Mouse (Mus musculus) cerebellum, postnatal 14 days (tissue): ENCODE measurements at regions not wholly inside any gene's neighbourhood (a gene's known extent, or its start where the extent isn't known, plus 50 kb on each side); places are given as distances from the start of the nearest gene placed in this dataset.

Experiments
- DNase-seq, 2 experiments: peaks; one replicate each; pipeline ENCODE4 v3.0.0; 2021; ENCODE audit warnings: mixed read lengths in 2 of 2

GRCm38 (mm10) chr2:117023436-117023835 is 97.7 kb upstream of the Spred1 start:
- no peak for DNase-seq

GRCm38 (mm10) chr2:117027071-117027470 is 94.1 kb upstream of the Spred1 start:
- DNase-seq: no peak

GRCm38 (mm10) chr2:117028771-117029170 is 92.4 kb upstream of the Spred1 start:
- DNase-seq: no peak

DNA sequence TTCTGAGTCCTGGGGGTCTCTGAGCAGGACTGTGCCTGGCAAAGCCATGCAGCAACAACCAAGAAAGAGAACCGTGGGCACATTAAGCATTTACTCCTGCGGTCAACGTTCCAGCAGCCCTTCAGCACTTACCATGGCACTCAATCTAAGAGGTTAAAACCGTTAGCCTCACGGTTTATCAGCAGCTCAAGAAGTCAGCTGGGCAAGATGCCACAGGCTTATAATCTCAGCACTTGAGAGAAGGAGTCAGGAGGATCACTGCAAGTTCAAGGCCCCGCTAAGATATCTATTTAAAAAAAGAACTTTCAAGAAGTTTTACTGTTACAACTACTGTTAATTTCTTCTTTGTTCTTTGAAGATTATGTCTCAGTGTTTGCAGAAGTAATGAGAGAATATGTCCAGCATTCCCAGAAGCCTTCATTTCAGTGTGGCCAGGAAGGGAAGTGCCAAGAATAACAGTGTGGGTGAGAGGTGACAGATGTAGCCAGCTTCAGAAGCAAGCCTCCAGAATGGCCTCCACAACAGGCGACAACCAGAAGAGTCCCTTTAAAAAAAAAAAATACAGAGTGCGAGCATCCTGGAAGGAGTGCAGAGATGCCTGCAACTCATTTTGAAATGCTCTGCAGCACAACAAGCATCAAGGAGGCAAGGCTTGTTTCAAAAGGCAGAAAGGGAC is 84.8 kb upstream of the Spred1 start:
- DNase-seq: no peak

GRCm38 (mm10) chr2:117040211-117040610 is 81.0 kb upstream of the Spred1 start:
- no peak for DNase-seq

GRCm38 (mm10) chr2:117043831-117044230 is 77.3 kb upstream of the Spred1 start:
- no peak for DNase-seq

DNA sequence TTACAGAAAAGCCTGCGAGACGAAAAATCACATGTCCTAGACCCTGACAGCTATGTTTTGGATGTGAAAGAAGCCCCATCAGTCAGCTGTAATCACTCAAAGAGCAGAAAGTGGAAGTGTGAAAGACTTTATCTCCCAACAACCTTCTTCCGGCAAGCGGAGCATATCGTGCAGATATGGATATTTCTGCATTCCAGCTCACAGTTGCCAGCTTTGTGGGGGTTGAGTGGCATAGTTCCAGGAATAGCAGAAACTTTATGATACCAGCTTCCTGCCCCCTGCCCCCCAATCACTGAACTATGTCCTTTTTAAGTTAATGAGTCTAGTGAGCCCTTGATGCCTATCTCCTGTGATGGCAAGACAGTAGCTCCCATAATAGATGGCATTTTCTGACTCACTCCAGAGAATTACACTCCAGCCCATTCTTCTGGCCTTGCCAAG is 72.9 kb upstream of the Spred1 start:
- DNase-seq: no peak

- DNase-seq: no peak
Observed at GRCm38 (mm10) chr2:117050061-117050460, 71.1 kb upstream of the Spred1 start.

GRCm38 (mm10) chr2:117064126-117064525 is 57.0 kb upstream of the Spred1 start:
- no peak for DNase-seq

DNA sequence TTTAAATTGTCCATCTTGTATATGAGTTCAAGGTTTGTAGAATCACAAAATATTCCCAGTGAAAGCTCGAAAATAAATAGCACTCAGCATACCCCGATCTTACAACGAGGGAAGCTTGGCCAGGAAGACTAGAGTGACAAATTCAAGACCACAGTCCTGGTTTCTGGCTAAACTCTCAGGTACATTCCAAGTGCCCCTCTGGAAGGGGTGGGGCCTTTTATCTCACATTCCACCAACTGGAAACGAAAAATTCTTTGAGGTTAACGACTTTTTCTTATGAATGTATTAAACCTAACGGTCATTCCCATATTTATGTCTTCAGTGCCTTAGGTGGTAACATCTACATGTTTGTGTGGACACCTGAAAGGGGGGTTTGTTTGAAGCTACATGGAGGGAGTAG is 50.8 kb upstream of the Spred1 start:
- DNase-seq: no peak

GRCm38 (mm10) chr2:117071098-117071497 is 50.1 kb upstream of the Spred1 start:
- no peak for DNase-seq
